ENCODE assay signal across 9 mouse cellular contexts in genomic region chr15:101197497-101198179, GRCm38 (mm10). TPM values are rescaled to one million over a fixed set of nuclear protein-coding genes. Genes with fewer than 3 reads are reported as not detected.
DNase-seq lines count a peak whose midpoint lies in the region; ATAC-seq and TF ChIP-seq lines count a peak whose summit lies in the region.
"Had no signal": no experiment of that assay in that cellular context is flagged by ENCODE, and none has a peak within 500 bp of the region (broad histone marks: within the 10 kb centered on the region; RNA-seq: fewer than 3 reads in every experiment).

No protein-coding gene starts in this region.

- no peak for TF ChIP-seq POLR2A in limb, embryonic 14.5 days (IDR thresholded peaks at IDR 0.05; ENCODE audit: borderline replicate concordance, extremely low read depth, insufficient read depth, insufficient read length)

- peaks cover 4% of the 10 kb centered on the region; the same call in 1 of the 2 replicates for H3K27me3 ChIP-seq in forebrain, embryonic 13.5 days
- H3K27me3 ChIP-seq in forebrain, embryonic 15.5 days: no peaks in the 10 kb centered on the region
- H3K27me3 ChIP-seq in lung, postnatal 0 days (replicated peaks; ENCODE audit: insufficient read depth, low read length): no peaks in the 10 kb centered on the region
- no peaks in the 10 kb centered on the region for H3K27me3 ChIP-seq in limb, embryonic 14.5 days (ENCODE audit: control insufficient read depth, insufficient read depth, low read length)

- TF ChIP-seq EP300 in lung, postnatal 0 days (IDR thresholded peaks at IDR 0.05): no peak

- intact Hi-C loops in gastrocnemius, adult 2 months (cut with DNase I): no loop called here

- no peak overlapping the region for H3K27ac ChIP-seq in forebrain, embryonic 13.5 days
- no peak overlapping the region for H3K27ac ChIP-seq in forebrain, embryonic 15.5 days (replicated peaks)
- no peak overlapping the region for H3K27ac ChIP-seq in lung, postnatal 0 days (ENCODE audit: low read length)
- H3K27ac ChIP-seq in limb, embryonic 14.5 days (replicated peaks; ENCODE audit: low read depth, low read length): no peak overlapping the region
- no peak overlapping the region for H3K27ac ChIP-seq in gastrocnemius, adult 2 months

- H3K4me2 ChIP-seq in forebrain, embryonic 13.5 days: no peak overlapping the region
- H3K4me2 ChIP-seq in forebrain, embryonic 15.5 days (replicated peaks): no peak overlapping the region
- no peak overlapping the region for H3K4me2 ChIP-seq in lung, postnatal 0 days (replicated peaks; ENCODE audit: low read depth, low read length)
- no peak overlapping the region for H3K4me2 ChIP-seq in limb, embryonic 14.5 days (replicated peaks; ENCODE audit: low read depth, low read length, severe bottlenecking)

- 91% methylated on average over 15 of the region's 15 CpGs for WGBS in forebrain, embryonic 13.5 days
- WGBS in forebrain, embryonic 15.5 days: 92% methylated on average over 15 of the region's 15 CpGs
- WGBS in lung, postnatal 0 days: 83% methylated on average over 15 of the region's 15 CpGs
- 86% methylated on average over 15 of the region's 15 CpGs for WGBS in limb, embryonic 14.5 days

- H3K9ac ChIP-seq in forebrain, embryonic 13.5 days: no peak overlapping the region
- no peak overlapping the region for H3K9ac ChIP-seq in forebrain, embryonic 15.5 days (replicated peaks)
- no peak overlapping the region for H3K9ac ChIP-seq in lung, postnatal 0 days (replicated peaks; ENCODE audit: low read depth)
- no peak overlapping the region for H3K9ac ChIP-seq in limb, embryonic 14.5 days (ENCODE audit: low read depth, low read length, severe bottlenecking)

- H3K9me3 ChIP-seq in forebrain, embryonic 13.5 days (replicated peaks): no peaks in the 10 kb centered on the region
- H3K9me3 ChIP-seq in forebrain, embryonic 15.5 days: no peaks in the 10 kb centered on the region
- H3K9me3 ChIP-seq in lung, postnatal 0 days (ENCODE audit: low read length): no peaks in the 10 kb centered on the region
- H3K9me3 ChIP-seq in limb, embryonic 14.5 days (ENCODE audit: control insufficient read depth, low read length): no peaks in the 10 kb centered on the region

- peaks cover 79% of the 10 kb centered on the region for H3K36me3 ChIP-seq in forebrain, embryonic 13.5 days (ENCODE audit: poor library complexity, severe bottlenecking)
- H3K36me3 ChIP-seq in forebrain, embryonic 15.5 days: peaks cover 69% of the 10 kb centered on the region
- H3K36me3 ChIP-seq in lung, postnatal 0 days (ENCODE audit: insufficient read depth, low read length): peaks cover 32% of the 10 kb centered on the region
- peaks cover 80% of the 10 kb centered on the region for H3K36me3 ChIP-seq in limb, embryonic 14.5 days (ENCODE audit: control insufficient read depth, insufficient read depth, low read length)

- DNase-seq in lung, postnatal 0 days (ENCODE audit: low spot score): no peak
- DNase-seq in lung, postnatal 4 days: no peak
- DNase-seq in kidney, adult 18-20 months: peak; percentile 41
- DNase-seq in limb, embryonic 14.5 days (ENCODE audit: low spot score): no peak
- DNase-seq in layer of hippocampus, adult 9-10 months (ENCODE audit: low spot score): no peak
- no peak for DNase-seq in gastrocnemius, adult 2 months

- ATAC-seq in forebrain, embryonic 13.5 days: peak; percentile 13; the same call in 1 of the 2 replicates
- no peak for ATAC-seq in forebrain, embryonic 15.5 days (replicated peaks)
- peak; percentile 13; the same call in 1 of the 2 replicates for ATAC-seq in lung, postnatal 0 days
- ATAC-seq in limb, embryonic 14.5 days (ENCODE audit: low FRiP score, low read depth): 0 out of 2 replicates have a peak, but pooled peaks have one; percentile 13

- TF ChIP-seq CTCF in lung, postnatal 0 days (IDR thresholded peaks at IDR 0.05): no peak
- TF ChIP-seq CTCF in gastrocnemius, adult 2 months (IDR thresholded peaks at IDR 0.05): no peak

- H3K4me3 ChIP-seq in forebrain, embryonic 13.5 days: no peak overlapping the region
- no peak overlapping the region for H3K4me3 ChIP-seq in forebrain, embryonic 15.5 days
- H3K4me3 ChIP-seq in lung, postnatal 0 days (ENCODE audit: low read depth, low read length): no peak overlapping the region
- no peak overlapping the region for H3K4me3 ChIP-seq in limb, embryonic 14.5 days (replicated peaks; ENCODE audit: low read length)
- no peak overlapping the region for H3K4me3 ChIP-seq in gastrocnemius, adult 2 months
- H3K4me3 ChIP-seq: myocyte had no signal

- peaks cover 11% of the 10 kb centered on the region for H3K4me1 ChIP-seq in forebrain, embryonic 13.5 days
- H3K4me1 ChIP-seq in forebrain, embryonic 15.5 days: peaks cover 4% of the 10 kb centered on the region; the same call in 1 of the 2 replicates
- peaks cover 1% of the 10 kb centered on the region; the same call in 1 of the 2 replicates for H3K4me1 ChIP-seq in lung, postnatal 0 days (ENCODE audit: insufficient read depth, low read depth, low read length)
- H3K4me1 ChIP-seq in limb, embryonic 14.5 days (ENCODE audit: control insufficient read depth, insufficient read depth, low read length): no peaks in the 10 kb centered on the region; the same call in 1 of the 2 replicates

RNA-seq across cellular contexts. Expression of gene Acvr1b, which starts 23.8 kb away (rescaled TPM):
- 14.3 and 15.8 TPM in 2 replicates for polyA plus RNA-seq in forebrain, embryonic 13.5 days (2015; fragmentation: Nextera tagmentation; extraction: Ambion mirVana)
- 22.6 and 22.8 TPM in 2 replicates for polyA plus RNA-seq in forebrain, embryonic 15.5 days (2015; fragmentation: Nextera tagmentation; extraction: Ambion mirVana)
- polyA plus RNA-seq in lung, postnatal 0 days (2015; fragmentation: Nextera tagmentation; extraction: Ambion mirVana): 6.6 and 7.4 TPM in 2 replicates
- 27.2 and 32.8 TPM in 2 replicates for polyA plus RNA-seq in limb, embryonic 14.5 days (2012; rRNA removed)
- 12.3 and 12.9 TPM in 2 replicates for polyA plus RNA-seq in limb, embryonic 14.5 days (2014; fragmentation: Nextera tagmentation; extraction: Ambion mirVana)
- 10 to 100 TPM; 26.9 to 30.8 TPM for total RNA-seq in gastrocnemius, adult 2 months (2021)

RNA-seq across cellular contexts. Expression of gene Grasp, which starts 26.4 kb away (rescaled TPM):
- 1.3 and 1.5 TPM in 2 replicates for polyA plus RNA-seq in forebrain, embryonic 13.5 days (2015; fragmentation: Nextera tagmentation; extraction: Ambion mirVana)
- 1.3 and 1.7 TPM in 2 replicates for polyA plus RNA-seq in forebrain, embryonic 15.5 days (2015; fragmentation: Nextera tagmentation; extraction: Ambion mirVana)
- polyA plus RNA-seq in lung, postnatal 0 days (2015; fragmentation: Nextera tagmentation; extraction: Ambion mirVana): 8.2 and 8.6 TPM in 2 replicates
- polyA plus RNA-seq in limb, embryonic 14.5 days (2012; rRNA removed): 20.5 and 25.8 TPM in 2 replicates
- polyA plus RNA-seq in limb, embryonic 14.5 days (2014; fragmentation: Nextera tagmentation; extraction: Ambion mirVana): 7.4 and 7.5 TPM in 2 replicates
- 1 to 10 TPM; 5.8 to 5.9 TPM for total RNA-seq in gastrocnemius, adult 2 months (2021)

RNA-seq across cellular contexts. Expression of gene Nr4a1, which starts 56.4 kb away (rescaled TPM):
- polyA plus RNA-seq in forebrain, embryonic 13.5 days (2015; fragmentation: Nextera tagmentation; extraction: Ambion mirVana): 2.4 and 2.9 TPM in 2 replicates
- 3.7 and 4.3 TPM in 2 replicates for polyA plus RNA-seq in forebrain, embryonic 15.5 days (2015; fragmentation: Nextera tagmentation; extraction: Ambion mirVana)
- 7.8 and 11.8 TPM in 2 replicates for polyA plus RNA-seq in lung, postnatal 0 days (2015; fragmentation: Nextera tagmentation; extraction: Ambion mirVana)
- 19.6 and 31.2 TPM in 2 replicates for polyA plus RNA-seq in limb, embryonic 14.5 days (2012; rRNA removed)
- 9.9 and 10.5 TPM in 2 replicates for polyA plus RNA-seq in limb, embryonic 14.5 days (2014; fragmentation: Nextera tagmentation; extraction: Ambion mirVana)
- total RNA-seq in gastrocnemius, adult 2 months (2021): 100 to 1,000 TPM; 143 to 146 TPM
